Mouse (Mus musculus): ENCODE measurements around the gene Inip. TPM values are rescaled to one million over a fixed set of nuclear protein-coding genes. Genes with fewer than 3 reads are reported as not detected.

The Inip gene
- polyA plus RNA-seq, 1 experiment from 2014 or later, result 78.5 TPM

- Histone ChIP-seq H3K9ac (replicated peaks) (no peak overlapping the region), H3K4me2 (peak overlapping the region; percentile 24), H3K27me3 (no peaks in the 10 kb centered on the region), H3K4me3 (replicated peaks) (no peak overlapping the region), H3K9me3 (no peaks in the 10 kb centered on the region), H3K27ac (peak overlapping the region; percentile 62), H3K4me1 (replicated peaks) (peaks cover 16% of the 10 kb centered on the region), H3K36me3 (peaks cover 12% of the 10 kb centered on the region)
- WGBS, result 21% methylated on average over 7 of the region's 7 CpGs
- ATAC-seq (ENCODE audit: insufficient number of reproducible peaks, insufficient read depth, low FRiP score, low TSS enrichment, low read depth), result peak; percentile 39; the same call in 1 of the 2 replicates
Observed at GRCm38 (mm10) chr4:59765385-59766005, 35.9 kb downstream of the Inip start.

GRCm38 (mm10) chr4:59764950-59765349 lies 36.4 kb downstream of the Inip start:
- peaks cover 16% of the 10 kb centered on the region for H3K4me1 ChIP-seq (replicated peaks)
- H3K36me3 ChIP-seq, result peaks cover 7% of the 10 kb centered on the region
- no peak overlapping the region for H3K9ac ChIP-seq (replicated peaks)
- ATAC-seq (ENCODE audit: insufficient number of reproducible peaks, insufficient read depth, low FRiP score, low TSS enrichment, low read depth), result no peak
- no peak overlapping the region for H3K4me3 ChIP-seq (replicated peaks)
- WGBS, result 78% methylated on average over 7 of the region's 7 CpGs
- H3K9me3 ChIP-seq, result no peaks in the 10 kb centered on the region
- no peaks in the 10 kb centered on the region for H3K27me3 ChIP-seq
- peak overlapping the region; percentile 62; the same call in 1 of the 2 replicates for H3K27ac ChIP-seq
- H3K4me2 ChIP-seq, result peak overlapping the region; percentile 24

- ATAC-seq (ENCODE audit: insufficient number of reproducible peaks, insufficient read depth, low FRiP score, low TSS enrichment, low read depth), result no peak
- Histone ChIP-seq H3K27ac (no peak overlapping the region), H3K4me1 (replicated peaks) (peaks cover 19% of the 10 kb centered on the region), H3K27me3 (no peaks in the 10 kb centered on the region), H3K4me3 (replicated peaks) (no peak overlapping the region), H3K9me3 (no peaks in the 10 kb centered on the region), H3K4me2 (no peak overlapping the region), H3K36me3 (no peaks in the 10 kb centered on the region), H3K9ac (replicated peaks) (no peak overlapping the region)
- WGBS, result 88% methylated on average over 4 of the region's 4 CpGs
Observed at GRCm38 (mm10) chr4:59761365-59761729, 40.0 kb downstream of the Inip start.

- H3K4me3 ChIP-seq (replicated peaks), result no peak overlapping the region
- no peak overlapping the region for H3K27ac ChIP-seq
- H3K36me3 ChIP-seq, result no peaks in the 10 kb centered on the region
- H3K27me3 ChIP-seq, result no peaks in the 10 kb centered on the region
- no peak for ATAC-seq (ENCODE audit: insufficient number of reproducible peaks, insufficient read depth, low FRiP score, low TSS enrichment, low read depth)
- H3K4me2 ChIP-seq, result no peak overlapping the region
- no peak overlapping the region for H3K9ac ChIP-seq (replicated peaks)
- H3K9me3 ChIP-seq, result no peaks in the 10 kb centered on the region
- peaks cover 14% of the 10 kb centered on the region for H3K4me1 ChIP-seq (replicated peaks)
- WGBS, result 66% methylated on average over 10 of the region's 10 CpGs
Observed at GRCm38 (mm10) chr4:59760636-59761364, 40.6 kb downstream of the Inip start.

GRCm38 (mm10) chr4:59760016-59760415 lies 41.4 kb downstream of the Inip start:
- ATAC-seq (ENCODE audit: insufficient number of reproducible peaks, insufficient read depth, low FRiP score, low TSS enrichment, low read depth), result no peak
- Histone ChIP-seq H3K4me2 (no peak overlapping the region), H3K9me3 (no peaks in the 10 kb centered on the region), H3K36me3 (no peaks in the 10 kb centered on the region), H3K27me3 (no peaks in the 10 kb centered on the region), H3K4me1 (replicated peaks) (peaks cover 6% of the 10 kb centered on the region), H3K27ac (no peak overlapping the region), H3K9ac (replicated peaks) (no peak overlapping the region), H3K4me3 (replicated peaks) (no peak overlapping the region)
- 77% methylated on average over 4 of the region's 4 CpGs for WGBS

GRCm38 (mm10) chr4:59757452-59758435 lies 43.6 kb downstream of the Inip start:
- Histone ChIP-seq H3K4me3 (replicated peaks) (no peak overlapping the region), H3K27ac (no peak overlapping the region), H3K9ac (replicated peaks) (no peak overlapping the region), H3K36me3 (peaks cover 2% of the 10 kb centered on the region; the same call in 1 of the 2 replicates), H3K4me1 (replicated peaks) (0 out of 2 replicates have a peak, but pooled peaks cover 4% of the 10 kb centered on the region), H3K27me3 (no peaks in the 10 kb centered on the region), H3K9me3 (no peaks in the 10 kb centered on the region), H3K4me2 (no peak overlapping the region)
- no peak for ATAC-seq (ENCODE audit: insufficient number of reproducible peaks, insufficient read depth, low FRiP score, low TSS enrichment, low read depth)
- 81% methylated on average over 12 of the region's 12 CpGs for WGBS

GRCm38 (mm10) chr4:59756332-59757082 lies 44.9 kb downstream of the Inip start:
- peaks cover 9% of the 10 kb centered on the region; the same call in 1 of the 2 replicates for H3K36me3 ChIP-seq
- no peak overlapping the region for H3K27ac ChIP-seq
- no peak for ATAC-seq (ENCODE audit: insufficient number of reproducible peaks, insufficient read depth, low FRiP score, low TSS enrichment, low read depth)
- WGBS, result 92% methylated on average over 9 of the region's 9 CpGs
- no peaks in the 10 kb centered on the region for H3K9me3 ChIP-seq
- no peak overlapping the region for H3K4me3 ChIP-seq (replicated peaks)
- H3K27me3 ChIP-seq, result no peaks in the 10 kb centered on the region
- H3K4me2 ChIP-seq, result no peak overlapping the region
- no peak overlapping the region for H3K9ac ChIP-seq (replicated peaks)
- H3K4me1 ChIP-seq (replicated peaks), result 0 out of 2 replicates have a peak, but pooled peaks cover 4% of the 10 kb centered on the region

- no peaks in the 10 kb centered on the region for H3K9me3 ChIP-seq
- no peak overlapping the region for H3K9ac ChIP-seq (replicated peaks)
- H3K36me3 ChIP-seq, result peaks cover 9% of the 10 kb centered on the region; the same call in 1 of the 2 replicates
- 91% methylated on average over 13 of the region's 13 CpGs for WGBS
- H3K4me3 ChIP-seq (replicated peaks), result no peak overlapping the region
- H3K27me3 ChIP-seq, result no peaks in the 10 kb centered on the region
- H3K27ac ChIP-seq, result no peak overlapping the region
- no peak overlapping the region for H3K4me2 ChIP-seq
- H3K4me1 ChIP-seq (replicated peaks), result 0 out of 2 replicates have a peak, but pooled peaks cover 4% of the 10 kb centered on the region
- ATAC-seq (ENCODE audit: insufficient number of reproducible peaks, insufficient read depth, low FRiP score, low TSS enrichment, low read depth), result no peak
Observed at GRCm38 (mm10) chr4:59753491-59754140, 47.8 kb downstream of the Inip start.

GRCm38 (mm10) chr4:59739882-59740281 lies 61.5 kb downstream of the Inip start:
- 84% methylated on average over 2 of the region's 2 CpGs for WGBS
- Histone ChIP-seq H3K4me1 (replicated peaks) (no peaks in the 10 kb centered on the region), H3K27ac (no peak overlapping the region), H3K4me3 (replicated peaks) (no peak overlapping the region), H3K27me3 (no peaks in the 10 kb centered on the region), H3K4me2 (no peak overlapping the region), H3K9ac (replicated peaks) (no peak overlapping the region), H3K9me3 (0 out of 2 replicates have a peak, but pooled peaks cover 8% of the 10 kb centered on the region), H3K36me3 (peaks cover 8% of the 10 kb centered on the region; the same call in 1 of the 2 replicates)
- no peak for ATAC-seq (ENCODE audit: insufficient number of reproducible peaks, insufficient read depth, low FRiP score, low TSS enrichment, low read depth)

GRCm38 (mm10) chr4:59739321-59739720 lies 62.1 kb downstream of the Inip start:
- H3K27ac ChIP-seq, result no peak overlapping the region
- H3K4me1 ChIP-seq (replicated peaks), result no peaks in the 10 kb centered on the region
- no peak for ATAC-seq (ENCODE audit: insufficient number of reproducible peaks, insufficient read depth, low FRiP score, low TSS enrichment, low read depth)
- H3K9ac ChIP-seq (replicated peaks), result no peak overlapping the region
- peaks cover 8% of the 10 kb centered on the region; the same call in 1 of the 2 replicates for H3K36me3 ChIP-seq
- no peak overlapping the region for H3K4me2 ChIP-seq
- no peak overlapping the region for H3K4me3 ChIP-seq (replicated peaks)
- WGBS, result 94% methylated on average over 4 of the region's 4 CpGs
- no peaks in the 10 kb centered on the region for H3K27me3 ChIP-seq
- H3K9me3 ChIP-seq, result 0 out of 2 replicates have a peak, but pooled peaks cover 8% of the 10 kb centered on the region

All from limb, embryonic 12.5 days (tissue).